Mouse (Mus musculus) T-cell, adult 2 months (primary cell): Measurements from ENCODE around the gene Lrfn2.

ENCODE experiments used
- DNase-seq: peaks from one replicate; pipeline ENCODE4 v3.0.0; 2022; ENCODE audit warnings: low spot score

Gene Lrfn2

GRCm38 (mm10) chr17:48968304-48968703 is 36.1 kb downstream of the Lrfn2 start:
- no peak for DNase-seq

GRCm38 (mm10) chr17:48971296-48971695 is 39.1 kb downstream of the Lrfn2 start:
- DNase-seq, result no peak

DNA sequence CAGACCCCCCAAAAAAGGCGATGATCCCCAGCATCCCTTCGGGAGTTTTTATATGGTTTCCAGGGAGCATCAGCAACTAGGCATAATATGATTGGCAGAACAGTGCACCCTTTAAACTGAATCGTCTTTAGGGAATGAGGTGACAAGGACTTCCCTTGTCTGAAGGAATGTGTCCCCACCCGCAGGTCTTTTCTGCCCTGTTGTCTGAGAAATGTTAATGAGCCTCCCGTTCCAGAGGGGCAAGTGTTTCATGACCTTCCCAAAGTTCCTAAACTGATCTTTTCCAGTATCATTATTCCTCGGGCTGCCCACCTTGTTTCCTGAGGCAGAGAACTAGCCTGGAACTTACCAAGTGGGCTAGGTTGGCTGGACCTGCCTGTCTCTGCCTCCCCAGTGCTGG is 40.7 kb downstream of the Lrfn2 start:
- DNase-seq, result no peak

- no peak for DNase-seq
Measured at GRCm38 (mm10) chr17:48973394-48973793, 41.2 kb downstream of the Lrfn2 start.

- no peak for DNase-seq
Measured at GRCm38 (mm10) chr17:48975055-48975454, 42.9 kb downstream of the Lrfn2 start.

DNA sequence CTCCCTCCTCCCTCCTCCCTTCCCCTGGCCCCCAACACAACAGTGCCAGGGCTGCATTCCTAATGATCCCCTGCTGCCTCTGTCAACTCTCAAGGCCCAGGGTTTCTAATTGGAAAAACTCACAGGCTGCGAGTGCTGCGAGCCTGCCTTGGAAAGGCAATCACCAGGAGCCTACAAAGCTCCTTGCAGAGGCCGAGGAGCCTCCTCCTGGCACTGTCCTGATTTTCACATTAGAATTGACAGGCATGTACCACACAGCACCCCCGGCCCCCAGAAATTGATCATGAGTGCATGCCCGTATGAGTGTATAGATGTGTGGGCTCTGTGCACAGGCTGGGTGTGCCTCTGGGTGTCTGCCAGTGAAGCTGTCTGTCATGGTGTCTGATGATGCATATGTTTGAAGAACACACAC is 44.4 kb downstream of the Lrfn2 start:
- no peak for DNase-seq

- DNase-seq, result no peak
Measured at GRCm38 (mm10) chr17:48995256-48995993, 63.2 kb downstream of the Lrfn2 start.

DNA sequence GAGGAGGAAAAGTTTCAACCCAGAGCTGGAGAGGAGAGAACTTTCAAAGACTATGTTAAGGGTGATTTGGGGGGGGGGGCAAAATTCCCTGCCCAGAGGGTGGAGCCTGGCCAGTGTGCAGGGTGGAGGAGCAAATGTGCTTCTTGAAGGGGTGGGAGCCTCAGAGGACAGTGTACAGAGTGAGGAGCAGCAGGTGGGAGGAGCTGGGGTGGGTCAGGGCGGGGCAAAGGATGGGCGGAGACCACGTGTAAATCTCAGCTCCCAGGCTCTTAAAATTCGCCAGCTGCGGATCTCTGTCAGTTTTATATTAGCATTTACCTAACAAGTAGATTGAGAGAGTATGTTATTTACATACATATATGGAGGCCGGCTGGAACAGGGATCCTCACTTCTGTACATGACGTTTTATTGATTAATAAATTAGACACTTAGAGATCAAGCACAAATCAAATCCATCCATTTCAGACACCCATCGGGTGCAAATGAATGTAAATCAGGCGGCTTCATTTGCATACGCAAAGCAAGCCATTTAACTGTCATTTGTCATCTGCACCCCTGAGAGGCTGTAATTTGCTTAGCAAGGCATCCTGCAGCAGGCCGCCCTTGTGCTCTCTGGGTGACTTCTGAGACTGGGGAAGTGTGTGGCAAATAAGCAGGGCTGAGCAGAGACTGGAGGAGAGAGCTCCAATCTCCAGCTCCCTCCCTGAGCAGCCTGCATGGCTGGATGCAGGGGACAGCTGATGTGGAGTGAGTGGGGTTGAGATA is 67.5 kb downstream of the Lrfn2 start:
- no peak for DNase-seq

DNA sequence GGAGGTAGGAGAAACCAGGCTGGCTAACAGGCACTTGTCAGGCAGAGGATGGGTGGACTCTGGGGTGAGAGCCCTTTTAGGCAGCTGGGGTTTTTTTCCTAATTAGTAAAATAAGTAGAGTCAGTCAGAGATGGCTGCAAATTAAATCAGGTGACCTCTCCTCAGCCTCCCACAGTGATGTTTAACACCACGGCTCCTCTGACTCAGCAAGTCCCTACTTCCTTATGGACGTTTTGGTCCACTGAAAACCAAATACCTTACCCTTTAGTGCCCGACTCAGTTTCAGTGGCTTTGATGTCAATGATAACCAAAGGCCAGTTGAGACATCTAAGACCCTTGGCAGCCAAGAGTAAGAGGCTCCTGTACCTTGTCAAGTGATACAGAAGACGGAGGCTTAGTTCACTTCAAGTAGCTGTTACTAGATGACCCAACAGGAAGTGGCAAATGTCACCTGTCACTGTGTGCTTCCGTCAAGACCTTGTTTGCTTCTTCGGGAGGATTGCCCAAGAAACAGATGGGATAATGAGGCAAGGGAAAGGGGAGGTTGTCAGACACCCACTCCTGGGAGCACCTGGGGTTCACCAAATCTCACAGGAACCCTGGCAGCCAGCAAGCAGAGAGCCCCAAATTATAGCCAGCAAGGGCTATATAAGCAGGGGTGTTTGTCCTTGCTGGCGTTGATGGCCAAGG is 77.3 kb downstream of the Lrfn2 start:
- no peak for DNase-seq

- DNase-seq, result no peak
Measured at GRCm38 (mm10) chr17:49013876-49014600, 81.9 kb downstream of the Lrfn2 start.

DNA sequence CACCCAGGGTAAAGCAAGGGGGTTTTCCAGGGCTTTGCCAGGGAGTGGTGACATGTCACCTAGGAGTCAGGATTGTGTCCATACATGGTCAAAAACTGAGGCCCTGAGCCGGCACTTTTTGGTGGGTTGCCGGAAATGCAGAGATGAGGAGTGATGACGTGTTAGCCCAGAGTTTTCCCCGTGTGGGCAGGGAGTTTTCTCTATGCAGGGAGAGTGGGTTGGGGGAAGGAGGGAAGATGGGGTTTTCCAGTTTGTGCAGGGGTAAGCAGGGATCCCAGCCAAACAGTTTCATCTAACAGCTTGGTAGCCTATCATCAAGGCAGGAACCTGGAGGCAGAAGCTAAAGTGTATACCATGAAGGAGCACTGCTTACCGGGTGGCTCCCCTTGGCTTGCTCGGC is 83.2 kb downstream of the Lrfn2 start:
- DNase-seq, result no peak

DNA sequence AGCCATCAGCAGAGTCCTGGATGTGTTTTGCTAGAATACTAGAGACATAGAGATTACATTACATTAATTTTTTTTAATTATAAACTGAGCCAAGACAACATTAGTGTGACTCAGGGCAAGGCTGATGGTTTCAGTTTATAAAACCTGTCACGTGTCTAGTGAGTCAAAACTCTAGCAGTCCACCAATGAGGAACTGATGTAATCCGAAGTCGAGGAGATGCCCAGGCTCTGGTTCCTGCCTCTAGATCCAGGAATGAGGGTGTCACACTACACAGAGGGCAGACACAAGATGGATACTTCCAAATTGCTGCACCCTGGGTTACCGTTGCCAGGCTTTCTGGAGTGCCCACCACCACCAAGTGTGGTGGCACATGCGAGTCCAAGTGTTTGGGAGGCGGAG is 84.0 kb downstream of the Lrfn2 start:
- no peak for DNase-seq

- no peak for DNase-seq
Measured at GRCm38 (mm10) chr17:49017438-49018415, 85.5 kb downstream of the Lrfn2 start.

DNA sequence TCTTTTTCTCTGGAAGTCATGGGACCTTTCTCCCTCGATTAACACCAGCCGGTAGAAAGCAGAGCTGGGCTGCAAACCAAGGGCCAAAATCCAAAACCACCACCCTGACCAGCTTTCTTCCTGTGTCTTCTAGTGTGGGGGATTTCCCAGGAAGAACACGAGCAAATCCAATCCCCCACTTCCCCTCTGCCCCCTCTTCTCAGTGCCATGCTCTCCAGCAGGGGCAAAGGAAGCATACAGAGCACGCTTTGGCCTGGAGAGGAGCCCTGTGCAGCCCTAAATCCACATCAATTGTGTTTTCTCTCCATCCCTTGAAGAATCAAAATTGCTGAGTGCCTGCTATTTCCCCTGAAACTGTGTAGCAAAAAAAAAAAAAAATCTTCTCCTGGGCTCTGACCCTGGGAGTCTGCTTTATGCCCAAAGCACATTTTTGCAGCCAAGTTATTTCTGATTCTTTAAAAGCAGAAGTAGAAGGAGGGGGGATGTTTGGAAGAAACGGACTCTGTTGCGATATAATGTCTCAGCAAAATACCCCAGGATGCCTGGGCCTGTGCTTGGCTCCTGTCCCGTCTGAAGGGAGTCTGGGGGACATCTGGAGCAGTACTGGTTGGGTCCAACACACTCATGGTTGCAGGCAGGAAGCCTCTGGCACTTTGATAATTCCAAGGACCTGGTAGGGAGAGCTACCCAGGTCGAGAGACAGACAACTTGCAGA is 86.8 kb downstream of the Lrfn2 start:
- no peak for DNase-seq

DNA sequence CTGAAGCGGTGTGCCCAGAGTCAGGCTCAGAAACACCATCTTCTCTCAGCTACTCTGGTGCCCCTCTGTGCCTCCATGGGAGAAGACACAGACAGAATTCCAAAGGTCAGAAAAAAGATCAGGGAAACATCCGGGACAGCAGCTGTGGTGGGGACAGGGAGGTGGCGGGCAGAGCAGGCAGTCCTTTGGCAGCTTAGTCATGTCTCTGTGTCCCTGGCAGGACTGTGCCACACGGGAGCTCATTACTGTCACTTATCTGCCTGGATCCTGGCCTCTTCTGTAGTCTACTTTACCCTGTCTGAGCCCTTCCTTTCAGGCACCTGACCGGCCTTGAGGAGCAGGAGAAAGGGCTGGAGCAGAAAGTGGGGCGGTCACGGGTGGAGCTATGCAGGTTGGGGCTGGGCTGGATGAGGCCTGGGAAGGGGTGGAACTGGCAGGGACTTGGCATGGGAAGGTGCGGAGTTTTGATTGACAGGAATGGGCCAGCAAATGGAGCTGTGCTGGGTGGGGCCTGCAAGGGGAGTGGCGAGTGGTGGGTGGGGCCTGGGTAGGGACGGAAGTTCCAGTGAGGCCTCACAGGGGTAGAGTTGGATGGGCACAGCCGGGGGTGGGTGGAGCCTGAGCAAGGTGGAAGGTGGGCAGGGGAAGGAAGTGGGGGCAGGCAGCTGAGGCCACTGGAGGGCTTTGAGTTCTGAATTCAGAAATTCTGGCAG is 97.5 kb downstream of the Lrfn2 start:
- DNase-seq, result peak; percentile 21

GRCm38 (mm10) chr17:49030269-49030615 is 98.1 kb downstream of the Lrfn2 start:
- DNase-seq, result no peak

- DNase-seq, result no peak
Measured at GRCm38 (mm10) chr17:49030841-49031240, 98.7 kb downstream of the Lrfn2 start.

DNA sequence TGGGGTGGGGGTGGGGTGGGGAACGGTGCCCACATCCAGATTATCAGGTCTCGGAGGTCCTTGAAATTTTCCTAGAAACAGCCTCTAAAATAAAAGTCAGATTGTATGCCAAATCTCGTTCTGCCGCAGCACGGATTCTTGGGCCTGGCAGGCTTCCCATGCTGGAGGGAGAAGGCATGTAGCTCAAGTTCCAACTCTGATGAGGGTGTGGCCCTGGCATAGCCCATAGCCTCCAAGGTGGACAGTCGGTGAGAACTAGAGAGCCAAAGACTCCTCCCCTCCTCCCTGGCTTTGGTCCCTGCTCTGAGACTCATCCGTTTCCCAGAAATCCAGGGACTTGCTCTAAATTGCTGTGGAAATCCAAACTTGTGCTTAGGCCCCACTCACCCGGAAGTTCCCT is 99.6 kb downstream of the Lrfn2 start:
- no peak for DNase-seq

- no peak for DNase-seq
Measured at GRCm38 (mm10) chr17:49033276-49033675, 101.1 kb downstream of the Lrfn2 start.

DNA sequence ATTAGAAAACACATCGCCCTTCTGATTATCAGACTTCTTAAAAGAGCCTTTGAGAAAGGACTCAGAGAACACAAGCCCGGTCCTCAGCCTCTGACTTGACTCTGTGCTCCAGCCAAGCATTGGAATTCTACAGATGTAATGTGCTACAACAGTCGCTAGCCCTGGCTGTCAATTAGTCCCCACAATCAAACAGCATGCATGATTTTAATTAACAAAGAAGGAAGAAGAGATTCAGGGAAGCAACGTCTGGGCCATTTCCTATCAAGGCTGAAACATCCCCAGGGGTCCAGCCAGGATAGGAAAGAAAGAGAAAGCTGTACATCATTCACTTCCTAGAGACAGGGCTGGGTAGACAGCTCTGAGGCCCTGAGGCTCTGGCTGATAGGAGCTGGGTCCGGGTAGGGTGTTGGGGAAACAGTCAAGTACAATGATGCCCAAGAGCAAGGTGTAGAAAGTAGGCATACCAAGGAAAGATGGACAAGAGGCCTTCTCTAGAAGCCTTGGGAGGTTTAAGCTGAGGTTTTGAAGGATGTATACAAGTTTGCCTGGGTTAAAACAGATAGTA is 101.6 kb downstream of the Lrfn2 start:
- DNase-seq, result no peak
